Mouse (Mus musculus) brain, embryonic 14.5 days (tissue): ENCODE results near the gene Sbno2.
A peak's percentile ranks its signal among the peaks of the same experiment; 100 is the strongest.

Experiments
- CTCF ChIP-seq: fragments of 200-500 bp; IDR thresholded peaks from 2 replicates; pipeline ENCODE4 v1.5.1; 2012; ENCODE audit warnings: inconsistent platforms, mild to moderate bottlenecking, moderate library complexity, borderline replicate concordance; ENCODE audit not compliant: insufficient read depth, insufficient read length; ENCODE audit errors: extremely low read depth
- POLR2A ChIP-seq: fragments of 200-500 bp; IDR thresholded peaks from 2 replicates; pipeline ENCODE4 v1.6.1; 2012; ENCODE audit warnings: mild to moderate bottlenecking, inconsistent platforms, borderline replicate concordance; ENCODE audit not compliant: poor library complexity, insufficient read depth, insufficient read length, severe bottlenecking; ENCODE audit errors: extremely low read depth

- TF ChIP-seq CTCF (peak; percentile 97), POLR2A (no peak)
Measured at GRCm38 (mm10) chr10:80114341-80115284, 9.2 kb upstream of the Sbno2 start.
